Mouse (Mus musculus) urinary bladder, postnatal 10 days (tissue): Measurements from ENCODE around the gene 4930402H24Rik.
A peak's percentile ranks its signal among the peaks of the same experiment; 100 is the strongest.

Experiments used
- DNase-seq: peaks from one replicate; pipeline ENCODE4 v3.0.0; 2022; ENCODE audit warnings: low spot score

Gene 4930402H24Rik

DNA sequence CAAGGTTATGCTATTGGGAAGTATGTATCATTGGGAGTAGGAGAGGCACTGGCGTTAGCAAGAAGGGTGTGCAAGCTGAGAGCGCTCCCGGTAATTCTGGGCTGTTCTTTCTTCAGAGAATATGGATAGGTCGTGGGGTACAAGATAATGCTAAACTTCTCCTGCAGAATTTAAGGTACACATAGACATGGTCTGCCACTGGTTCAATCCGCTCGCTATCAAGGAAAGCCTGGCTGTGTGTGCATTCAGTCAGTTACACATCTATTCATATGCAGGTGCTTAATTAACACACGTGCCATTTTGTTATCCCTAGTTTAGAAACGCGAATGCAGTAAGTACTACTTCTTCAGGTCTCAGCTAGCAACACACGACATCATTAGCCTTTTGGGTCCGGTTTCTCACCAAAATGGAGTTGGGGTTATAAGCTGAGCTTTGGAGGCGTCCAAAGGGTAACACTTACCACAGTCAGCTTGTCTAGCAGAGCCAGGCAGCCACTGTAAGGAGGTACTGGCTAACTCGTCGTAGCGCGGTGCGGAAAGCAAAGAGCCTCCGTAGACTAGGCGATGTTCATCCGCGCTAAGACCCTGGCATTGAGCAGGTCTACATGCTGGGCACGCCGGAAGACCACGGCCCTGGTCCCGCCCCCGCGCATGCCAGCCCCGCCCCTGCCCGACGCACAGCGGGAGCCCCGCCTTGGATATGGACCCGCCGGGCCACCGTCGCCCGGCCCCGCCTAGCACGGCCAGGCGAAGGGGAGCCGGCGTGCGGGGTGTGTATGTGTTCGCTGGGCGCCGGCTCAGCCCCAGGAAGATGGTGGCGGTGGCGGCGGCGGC lies at the start of gene 4930402H24Rik, which contains the start of gene Atrn:
4930402H24Rik (minus strand) TSS at position 656 of the 833 bp plus-strand sequence.
Atrn (plus strand) TSS at position 745 of the 833 bp plus-strand sequence.
- DNase-seq, result peak; percentile 73

DNA sequence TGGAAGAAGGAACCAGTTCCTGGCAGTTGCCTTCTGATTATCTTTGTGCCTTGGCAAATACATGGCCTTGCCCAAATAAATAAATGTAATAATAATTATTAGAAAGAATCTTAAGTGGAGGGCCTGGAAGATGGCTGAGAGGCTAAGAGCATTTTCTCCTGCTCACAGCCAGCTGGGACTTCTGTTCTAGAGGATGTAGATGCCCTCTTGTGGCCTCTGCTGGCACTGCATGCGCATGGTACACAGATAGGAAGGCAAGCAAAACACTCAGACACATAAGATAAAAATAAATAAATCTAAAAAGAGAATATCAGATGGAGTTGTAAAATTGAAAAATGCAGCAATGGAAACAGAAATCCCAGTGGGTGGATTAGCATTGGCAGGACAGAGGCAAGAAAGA lies 44.3 kb upstream of the 4930402H24Rik start:
- DNase-seq, result peak; percentile 62

DNA sequence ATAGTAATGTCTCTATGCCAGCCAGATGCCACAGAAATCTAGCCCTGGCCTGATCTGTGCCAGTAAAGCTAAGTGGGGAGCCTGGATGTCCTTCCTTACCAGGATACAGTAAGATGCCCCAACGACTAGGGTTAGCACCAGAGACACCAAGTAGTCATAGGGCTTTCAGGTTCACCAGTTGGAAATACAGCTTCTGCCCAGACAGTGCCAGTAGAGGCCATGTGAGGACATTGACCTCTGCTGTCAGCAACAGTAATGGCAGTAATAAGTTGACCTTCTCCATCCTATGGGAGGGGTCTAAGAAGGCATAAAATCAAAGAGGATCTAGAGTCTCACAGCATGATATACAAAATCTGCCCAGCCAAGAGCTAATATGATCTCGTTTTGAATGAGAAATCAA lies 43.6 kb upstream of the 4930402H24Rik start:
- DNase-seq, result no peak

DNA sequence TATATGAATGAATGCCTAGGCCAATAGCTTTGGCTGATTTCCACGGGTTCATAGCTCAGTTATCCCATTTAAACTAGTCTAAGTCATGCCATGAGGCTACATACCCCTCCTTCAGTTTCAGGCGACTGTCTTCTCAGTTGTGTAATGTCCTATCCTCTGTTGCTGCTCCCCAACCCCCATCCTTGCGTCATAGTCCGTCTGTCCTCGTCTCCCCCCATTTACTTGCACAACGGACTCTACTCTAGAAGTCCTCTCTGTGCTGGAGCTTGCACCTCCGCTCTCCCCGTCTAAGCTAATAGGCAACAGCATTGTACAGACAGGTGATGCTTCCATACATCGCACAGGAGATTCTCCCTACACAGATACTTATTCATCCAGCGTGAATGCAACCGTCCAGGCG lies 26.7 kb upstream of the 4930402H24Rik start:
- no peak for DNase-seq

DNA sequence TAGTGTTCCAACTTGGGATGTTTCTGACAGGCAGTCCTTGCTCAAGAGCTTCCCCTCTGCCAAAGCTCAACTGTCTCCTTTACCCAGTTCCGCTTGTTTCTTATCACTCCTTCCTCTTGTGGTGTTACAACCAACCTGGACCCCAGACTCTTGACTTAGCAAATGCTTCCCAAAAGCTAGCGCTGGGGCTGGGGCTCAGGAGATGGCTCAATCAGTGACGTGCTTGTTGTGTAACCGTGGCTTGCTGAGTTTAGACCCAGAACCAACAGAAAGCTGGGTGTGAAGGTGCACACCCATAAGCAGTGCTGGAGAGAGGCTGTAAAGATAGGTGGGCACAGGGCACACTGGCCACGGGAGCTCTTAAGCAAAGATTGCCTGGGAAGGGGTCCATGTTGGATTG lies 23.8 kb upstream of the 4930402H24Rik start:
- DNase-seq, result no peak

DNA sequence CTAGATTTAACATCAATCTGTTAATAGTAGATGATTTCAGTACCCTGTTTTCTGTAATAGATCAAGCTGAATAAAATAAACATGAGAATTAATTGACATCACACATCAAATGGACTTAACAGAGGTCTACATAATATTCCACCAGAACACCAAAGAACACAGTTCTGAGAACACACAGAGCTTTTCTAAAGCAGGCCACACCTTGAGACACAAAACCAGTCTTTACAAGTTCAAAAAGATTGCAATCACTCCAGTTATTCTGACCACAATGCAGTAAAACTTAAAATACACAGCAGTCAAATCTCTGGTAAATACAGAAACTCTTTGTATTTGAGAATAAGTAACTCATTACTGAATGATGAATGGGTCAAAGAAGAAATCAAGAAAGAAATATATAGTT lies 22.3 kb upstream of the 4930402H24Rik start:
- no peak for DNase-seq

DNA sequence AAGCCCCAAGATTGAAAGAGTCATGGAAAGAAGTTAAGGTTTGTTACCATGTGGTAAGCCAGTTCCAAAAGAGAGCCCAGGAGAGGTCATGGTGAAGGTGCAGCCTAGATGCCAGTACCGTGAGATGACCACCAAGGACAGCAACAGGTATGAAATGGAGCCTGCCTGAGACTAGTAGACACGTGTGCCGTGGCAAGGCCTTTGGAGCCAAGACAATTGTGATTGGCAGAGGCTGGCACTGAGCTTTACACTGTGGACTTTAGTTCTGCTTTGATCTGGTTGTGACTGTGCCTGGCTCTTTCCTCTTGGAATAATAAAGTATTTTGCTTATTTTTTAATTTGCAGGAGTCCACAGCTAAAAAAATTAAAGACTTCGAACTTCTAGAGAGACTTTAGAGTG lies 21.8 kb upstream of the 4930402H24Rik start:
- DNase-seq, result no peak

DNA sequence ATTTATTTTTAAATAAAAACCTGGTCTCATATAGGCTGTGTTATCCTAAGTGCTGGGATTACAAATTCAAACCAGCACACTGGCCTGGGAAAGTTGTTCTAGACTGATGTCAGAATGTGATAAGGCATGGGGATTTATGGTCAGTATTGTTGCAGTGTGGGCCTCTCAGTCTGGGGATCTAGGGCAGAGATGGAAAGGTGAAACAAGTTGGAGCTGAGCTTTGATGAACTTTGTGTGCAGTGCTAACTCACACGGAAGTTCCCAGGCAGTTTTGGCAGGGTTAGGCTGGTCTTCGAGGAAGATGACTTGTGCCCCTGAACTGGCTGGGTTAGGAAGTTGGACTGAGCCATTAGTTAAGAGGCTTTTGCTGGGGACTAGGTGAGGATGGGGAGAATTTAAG lies 18.7 kb upstream of the 4930402H24Rik start:
- DNase-seq, result no peak

DNA sequence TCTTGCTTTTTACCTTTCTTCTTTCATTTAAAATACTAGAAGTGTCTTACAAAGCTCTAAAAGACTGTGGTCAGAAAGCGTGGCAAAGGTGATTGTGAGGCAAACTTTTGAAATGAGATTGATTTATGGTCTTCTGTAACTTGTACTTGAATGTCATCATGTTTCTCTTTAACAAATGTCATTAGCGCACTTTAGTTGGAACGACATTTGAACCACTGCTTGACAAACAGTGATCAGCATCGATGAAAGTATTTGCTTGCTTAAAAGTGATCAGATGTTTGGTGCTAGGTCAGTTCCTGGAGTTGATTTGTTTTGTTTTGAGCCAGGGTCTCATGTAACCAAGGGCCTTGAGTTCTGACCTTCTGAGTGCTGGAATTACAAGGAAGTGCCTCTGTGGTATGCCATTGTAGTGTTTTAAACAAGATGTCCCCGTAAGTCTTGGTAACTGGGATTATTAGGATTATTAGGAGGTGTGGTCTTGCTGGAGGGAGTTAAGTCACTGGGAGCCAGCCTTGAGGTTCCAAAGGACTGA lies 12.9 kb upstream of the 4930402H24Rik start:
- no peak for DNase-seq

DNA sequence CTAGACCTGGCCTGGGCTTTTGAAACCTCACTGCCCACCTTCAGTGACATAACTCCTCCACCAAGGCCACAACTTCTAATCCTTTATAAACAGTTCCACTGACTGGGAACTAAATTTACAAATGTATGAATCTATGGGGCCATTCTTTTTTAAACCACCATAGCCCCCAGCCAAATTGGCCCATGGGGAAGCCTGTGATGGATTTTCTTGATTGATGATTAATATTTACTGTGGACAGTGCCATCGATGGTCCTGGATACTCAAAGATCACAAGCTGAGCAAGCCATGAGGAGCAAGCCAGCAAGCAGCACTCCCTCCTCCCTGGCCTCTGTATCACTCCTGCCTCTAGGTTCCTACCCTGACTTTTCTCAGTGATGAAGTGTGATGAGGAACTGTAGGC lies 11.5 kb upstream of the 4930402H24Rik start:
- no peak for DNase-seq

DNA sequence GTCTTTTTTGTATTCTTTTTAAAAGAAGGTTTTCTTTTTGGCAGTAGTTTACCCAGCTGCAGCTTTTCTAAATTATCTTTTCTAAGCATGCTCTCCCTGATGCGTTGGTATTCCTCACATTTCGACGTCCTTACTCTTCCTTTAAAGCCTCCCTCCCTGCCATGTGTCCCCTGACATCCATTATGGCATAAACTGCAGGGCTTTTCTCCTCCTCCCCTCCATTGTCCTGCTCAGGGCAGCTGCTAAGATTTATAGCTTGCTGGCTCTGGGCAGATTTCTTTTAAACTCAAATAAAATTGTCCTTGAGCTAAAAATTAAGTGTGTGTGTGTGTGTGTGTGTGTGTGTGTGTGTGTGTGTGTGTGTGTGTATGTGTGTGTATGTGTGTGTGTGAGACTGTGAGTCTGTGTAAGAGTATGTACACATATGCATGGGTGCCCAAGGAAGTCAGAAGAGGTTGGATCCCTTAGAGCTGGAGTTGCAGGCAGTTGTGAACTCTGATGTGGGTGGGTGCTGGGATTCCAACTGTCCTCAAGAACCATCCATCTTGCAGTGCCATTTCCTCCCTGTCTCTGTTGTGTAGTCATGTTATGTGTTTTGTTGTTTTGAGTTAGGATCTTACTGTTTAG lies 10.4 kb upstream of the 4930402H24Rik start:
- no peak for DNase-seq

DNA sequence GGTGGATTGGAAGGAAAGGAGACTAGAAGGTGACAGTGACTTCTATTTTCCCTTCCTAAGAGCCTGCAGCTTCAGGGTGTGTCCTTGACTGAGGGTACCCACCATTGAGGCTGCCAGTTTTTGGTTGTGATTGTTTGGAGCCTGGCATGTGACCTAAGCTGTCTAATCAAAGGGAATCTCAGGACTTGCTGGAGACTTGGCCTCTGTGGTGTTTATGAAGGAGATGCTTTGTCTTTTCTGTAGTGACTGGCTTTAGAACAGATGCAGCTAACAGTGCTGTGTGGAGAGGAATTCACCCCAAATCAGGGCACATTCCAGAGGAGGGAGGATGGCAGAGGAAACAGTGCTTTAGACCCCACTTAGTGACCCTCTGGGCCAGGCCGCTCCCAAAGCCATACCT lies 8.7 kb upstream of the 4930402H24Rik start:
- DNase-seq, result no peak

DNA sequence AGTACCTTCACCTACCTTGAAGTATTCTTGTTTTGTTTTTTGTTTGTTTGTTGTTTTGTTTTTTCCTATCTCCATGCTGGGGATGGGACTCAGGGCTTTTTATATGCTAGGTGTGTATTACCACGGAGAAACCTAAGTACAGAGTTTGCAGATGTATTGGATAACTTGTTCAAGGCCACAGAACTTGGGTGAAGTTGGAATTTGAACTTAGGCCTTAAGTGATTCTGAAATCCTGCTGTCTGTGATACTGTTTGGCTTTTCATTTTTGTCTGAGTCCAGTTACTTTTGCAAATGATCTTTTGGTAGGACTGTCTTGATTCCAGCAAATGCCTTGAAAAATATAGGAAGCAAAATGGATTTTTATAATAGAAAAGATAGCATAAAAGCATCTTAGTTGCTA lies 5.5 kb upstream of the 4930402H24Rik start:
- no peak for DNase-seq

DNA sequence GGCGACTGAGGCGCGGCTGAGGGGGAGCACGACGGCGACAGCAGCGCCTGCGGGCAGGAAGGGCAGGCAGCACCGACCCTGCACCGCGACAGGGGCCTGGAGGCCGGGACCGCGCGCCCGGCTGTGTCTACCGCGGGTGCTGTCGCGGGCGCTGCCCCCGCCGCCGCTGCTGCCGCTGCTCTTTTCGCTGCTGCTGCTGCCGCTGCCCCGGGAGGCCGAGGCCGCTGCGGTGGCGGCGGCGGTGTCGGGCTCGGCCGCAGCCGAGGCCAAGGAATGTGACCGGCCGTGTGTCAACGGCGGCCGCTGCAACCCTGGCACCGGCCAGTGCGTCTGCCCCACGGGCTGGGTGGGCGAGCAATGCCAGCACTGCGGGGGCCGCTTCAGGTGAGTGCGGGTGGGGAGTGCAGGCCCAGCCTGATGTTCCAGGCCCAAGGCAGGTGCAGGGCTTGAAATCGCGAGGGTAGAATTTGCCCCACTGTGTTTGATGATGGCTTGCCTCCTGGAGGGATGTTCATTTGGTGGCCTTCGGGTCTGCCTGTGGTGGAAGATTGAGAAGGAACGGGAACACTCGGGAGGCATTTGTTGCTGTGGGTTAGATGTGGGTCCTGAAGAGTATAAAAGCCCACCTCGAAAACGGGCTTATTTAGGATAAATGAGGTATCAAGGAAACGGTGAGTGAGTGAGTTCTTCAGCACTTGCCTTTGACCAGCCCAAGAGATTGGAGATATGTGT lies 544 bp upstream of the 4930402H24Rik start:
- no peak for DNase-seq

DNA sequence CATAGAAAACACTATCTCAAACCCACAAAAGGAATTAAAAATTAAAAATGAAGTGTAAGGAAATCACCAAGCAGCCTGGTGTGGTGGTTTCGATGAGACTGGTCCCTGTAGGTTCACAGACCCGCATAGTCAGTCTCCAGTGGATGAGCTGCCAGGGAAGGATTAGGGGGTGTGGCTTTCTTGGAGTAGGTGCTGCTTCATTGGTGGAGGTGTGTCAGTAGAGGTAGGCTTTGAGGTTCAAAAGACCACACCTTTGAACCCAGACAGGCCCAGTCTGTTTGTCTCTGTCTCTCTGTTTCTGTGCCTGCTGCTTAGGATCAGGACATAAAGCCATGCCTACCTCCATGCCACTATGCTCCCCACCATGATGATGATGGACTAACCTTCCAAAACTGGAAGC lies 7.4 kb downstream of the 4930402H24Rik start:
- no peak for DNase-seq

DNA sequence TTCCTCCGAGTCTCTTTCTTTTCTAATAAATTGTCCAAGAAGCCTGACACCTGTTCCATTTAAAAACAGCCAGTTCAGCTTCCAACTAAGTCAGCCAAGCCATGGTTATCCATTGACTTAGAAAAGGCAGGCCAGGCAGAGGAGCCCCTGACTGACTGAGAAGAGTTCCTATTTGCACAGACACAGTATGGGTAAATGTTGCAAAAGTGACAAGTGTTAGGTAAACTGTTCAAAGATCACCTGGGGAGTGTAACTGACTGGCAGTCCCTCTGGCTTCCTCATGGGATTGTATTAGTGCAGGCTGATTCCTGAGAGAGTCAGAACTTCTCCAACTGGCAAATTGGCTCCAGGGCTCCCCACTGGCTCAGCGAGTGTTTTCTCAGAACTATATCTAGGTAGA lies 8.3 kb downstream of the 4930402H24Rik start:
- no peak for DNase-seq

DNA sequence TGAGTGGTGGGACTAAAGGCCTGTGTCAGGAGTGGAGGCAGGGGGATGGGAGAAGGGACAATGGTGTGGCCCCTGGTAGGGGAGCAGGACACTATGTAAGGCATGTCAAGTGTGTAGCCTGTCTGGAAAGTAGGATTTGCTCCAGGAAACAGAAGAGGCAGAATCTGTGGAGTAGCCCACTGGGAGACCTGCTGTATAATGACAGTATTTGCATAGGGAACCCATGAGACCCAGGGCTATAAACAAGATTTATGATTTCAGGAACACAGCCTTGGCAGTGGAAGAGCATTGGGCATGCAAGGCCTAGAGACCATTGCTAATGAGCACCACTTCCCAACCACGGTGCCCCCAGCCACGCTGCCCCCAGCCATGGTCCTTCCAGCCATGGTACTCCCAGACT lies 9.3 kb downstream of the 4930402H24Rik start:
- DNase-seq, result no peak

DNA sequence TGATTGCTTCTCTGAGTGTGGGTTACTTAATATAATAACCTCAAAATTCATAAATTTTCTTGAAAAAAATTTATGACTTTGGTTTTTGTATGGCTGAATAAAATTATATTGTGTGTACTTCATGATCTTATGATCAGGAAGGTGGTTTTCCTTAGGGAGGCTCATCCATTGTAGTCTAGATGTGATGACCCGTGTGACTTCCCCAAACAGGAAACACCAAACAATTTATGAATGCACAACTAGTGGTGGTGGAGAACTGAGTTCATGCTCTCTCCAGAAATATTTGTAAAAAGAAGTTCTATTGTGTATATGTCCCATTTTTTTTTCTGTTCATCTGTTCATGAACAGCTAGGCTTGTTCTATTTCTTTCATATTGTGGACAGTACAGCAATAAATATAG lies 18.8 kb downstream of the 4930402H24Rik start:
- no peak for DNase-seq

DNA sequence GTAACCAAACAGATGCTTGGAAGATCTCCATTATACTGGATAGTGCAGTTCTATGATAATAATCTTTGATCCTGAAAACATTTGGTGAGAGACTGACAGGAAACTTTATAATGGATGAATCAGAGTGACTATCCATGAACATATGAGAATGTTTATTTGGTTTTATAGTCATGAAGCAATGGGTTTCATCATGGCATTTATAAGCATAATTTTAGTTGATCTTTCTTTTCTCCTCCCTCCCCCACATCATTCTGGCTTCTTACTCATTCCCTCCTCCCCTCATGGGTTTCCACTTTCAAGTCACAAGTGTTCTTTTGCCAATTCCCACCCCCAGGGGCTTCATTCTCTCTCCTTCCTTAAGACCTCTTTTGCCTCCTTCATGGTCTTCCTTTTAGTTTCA lies 19.2 kb downstream of the 4930402H24Rik start:
- DNase-seq, result no peak

DNA sequence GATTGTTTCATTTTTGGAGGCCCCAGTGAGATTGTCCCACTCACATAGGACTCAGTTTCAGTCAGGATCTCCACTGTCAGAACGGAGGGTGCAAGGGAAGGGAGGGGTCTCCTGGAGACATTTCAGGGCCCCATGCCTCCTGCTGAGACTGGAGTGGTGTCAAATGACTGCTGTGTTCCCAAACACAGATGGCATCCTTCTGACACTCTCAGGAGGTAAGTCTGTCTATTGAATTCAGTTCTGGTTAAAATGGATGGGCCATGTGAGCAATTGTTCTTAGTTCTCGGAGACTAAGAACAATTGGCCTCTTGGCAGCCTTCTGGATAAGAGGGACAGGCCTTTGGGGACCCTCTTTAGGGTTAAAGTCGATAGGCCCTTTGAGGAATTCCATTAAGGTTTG lies 28.8 kb downstream of the 4930402H24Rik start:
- DNase-seq, result no peak

DNA sequence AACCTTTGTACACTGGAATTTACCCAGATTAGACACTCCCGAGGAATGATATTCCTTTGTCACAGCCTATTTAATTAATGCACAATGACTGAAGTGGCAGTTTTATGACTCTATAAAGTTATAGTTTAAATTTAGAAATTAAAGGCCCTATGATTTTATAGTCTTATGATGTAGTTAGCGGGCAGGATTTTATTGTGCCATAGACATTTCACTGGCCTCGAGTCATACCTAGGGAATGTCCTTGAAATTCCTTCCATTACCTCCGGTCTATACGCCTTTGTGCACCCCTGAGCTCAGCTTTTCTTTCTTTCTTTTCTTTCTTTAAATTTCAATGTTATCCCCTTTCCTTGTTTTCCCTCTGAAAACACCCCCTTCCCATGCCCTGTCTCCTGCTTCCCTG lies 35.3 kb downstream of the 4930402H24Rik start:
- DNase-seq, result no peak

DNA sequence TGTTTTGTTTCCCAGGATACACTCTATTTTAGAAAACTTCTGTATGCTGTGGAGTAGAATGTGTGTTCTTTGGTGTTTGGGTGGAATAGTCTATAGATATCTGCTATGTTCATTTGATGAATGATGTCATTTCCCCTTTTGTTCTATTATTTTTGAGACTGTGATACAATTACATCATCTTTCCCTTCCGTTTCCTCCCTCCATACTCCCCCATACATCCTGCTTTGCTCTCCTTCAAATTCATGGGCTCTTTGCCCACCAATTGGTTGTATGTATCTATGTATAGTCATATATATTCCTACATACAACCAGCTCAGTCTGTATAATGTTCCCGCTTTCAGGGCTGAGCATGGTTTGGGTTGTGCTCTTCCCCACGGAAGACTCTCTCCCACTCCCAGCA lies 44.1 kb downstream of the 4930402H24Rik start:
- DNase-seq, result no peak

DNA sequence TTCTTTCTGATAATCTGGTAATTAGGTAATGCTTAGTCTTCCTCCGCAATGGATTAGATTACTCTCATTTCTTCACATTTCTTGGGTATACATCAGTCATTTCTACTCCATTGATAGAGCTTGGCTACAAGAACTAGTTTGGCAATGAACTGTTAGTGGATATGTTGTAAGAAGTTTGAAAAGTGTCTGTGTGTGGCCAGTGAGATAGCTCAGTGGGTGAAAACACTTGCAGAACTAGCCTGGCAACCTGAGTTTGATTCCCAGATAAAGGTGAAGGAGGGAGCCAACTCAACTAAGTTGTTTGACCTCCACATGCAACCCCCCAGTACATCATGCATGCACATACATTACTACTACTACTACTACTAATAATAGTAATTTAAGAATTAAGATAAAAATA lies 53.2 kb downstream of the 4930402H24Rik start:
- DNase-seq, result no peak
